Mouse (Mus musculus) forebrain, embryonic 12.5 days (tissue): ENCODE results near the gene Olfr891. TPM values are rescaled to one million over a fixed set of nuclear protein-coding genes. Genes with fewer than 3 reads are reported as not detected.
"Not testable (repeated sequence)": the region's sequence is repeated elsewhere in the genome, so short reads cannot be mapped to it uniquely, and the experiment has no call there.

Experiments used
- ATAC-seq: fragments of 200-750 bp; cut with Nextera tagmentation; 2 replicates; pipeline ENCODE4 v1.8.0; 2017; ENCODE audit warnings: moderate TSS enrichment; ENCODE audit not compliant: low FRiP score
- H3K27ac ChIP-seq: fragments of 300-500 bp; sonication (generic); 2 replicates; pipeline ENCODE4 v1.5.1; 2016; ENCODE audit warnings: mild to moderate bottlenecking
- H3K27me3 ChIP-seq: fragments of 300-500 bp; sonication (generic); 2 replicates; pipeline ENCODE4 v1.6.1; 2016; ENCODE audit warnings: mild to moderate bottlenecking
- H3K36me3 ChIP-seq: fragments of 300-500 bp; sonication (generic); replicated peaks from 2 replicates; pipeline ENCODE4 v1.6.1; 2016; ENCODE audit warnings: mild to moderate bottlenecking
- H3K4me1 ChIP-seq: fragments of 300-500 bp; sonication (generic); 2 replicates; pipeline ENCODE4 v1.6.1; 2016
- H3K4me2 ChIP-seq: fragments of 300-500 bp; sonication (generic); 2 replicates; pipeline ENCODE4 v1.6.1; 2016; ENCODE audit warnings: mild to moderate bottlenecking, moderate library complexity
- H3K4me3 ChIP-seq: fragments of 300-500 bp; sonication (generic); replicated peaks from 2 replicates; pipeline ENCODE4 v1.5.1; 2016; ENCODE audit warnings: mild to moderate bottlenecking
- H3K9ac ChIP-seq: fragments of 300-500 bp; sonication (generic); 2 replicates; pipeline ENCODE4 v1.6.1; 2016; ENCODE audit warnings: mild to moderate bottlenecking
- H3K9me3 ChIP-seq: fragments of 300-500 bp; sonication (generic); 2 replicates; pipeline ENCODE4 v1.6.1; 2016
- WGBS: fragments of 180-500 bp; shearing (Covaris S2); methylation state at CpG from one replicate; pipeline ENCODE4 v1.1.7; 2016; 5-methylcytosine and 5-hydroxymethylcytosine counted together
- polyA plus RNA-seq: library from polyadenylated mRNA; unstranded; fragments of >200 nt; fragmentation: Nextera tagmentation; extraction: Ambion mirVana; gene quantifications from 2 replicates; pipeline ENCODE4 v1.2.1, GENCODE M21; 2016

Olfr891 gene
- not detected in 2 replicates for polyA plus RNA-seq

- H3K4me3 ChIP-seq = no peak within 1 kb of the TSS
- H3K36me3 ChIP-seq = no peaks in the 10 kb centered on the region
- H3K9ac ChIP-seq = no peak within 1 kb of the TSS
- H3K27me3 ChIP-seq = no peaks in the 10 kb centered on the region
- no peak for ATAC-seq
- H3K27ac ChIP-seq = no peak within 1 kb of the TSS
- H3K9me3 ChIP-seq = no peaks in the 10 kb centered on the region
- WGBS = 81% methylated on average over 1 of the region's 1 CpGs
- H3K4me1 ChIP-seq = no peaks in the 10 kb centered on the region
- H3K4me2 ChIP-seq = no peak within 1 kb of the TSS
These were observed at the start of gene Olfr891 for GRCm38 (mm10) chr9:38180721-38181120. Gene Olfr891 (minus strand): TSS chr9:38180821.

GRCm38 (mm10) chr9:38217755-38218154 lies 37.1 kb upstream of the Olfr891 start, which contains the start of gene Olfr894:
Gene Olfr894 (plus strand): TSS chr9:38218055.
- no peaks in the 10 kb centered on the region for H3K9me3 ChIP-seq
- no peak within 1 kb of the TSS for H3K9ac ChIP-seq
- ATAC-seq = no peak
- H3K4me3 ChIP-seq = no peak within 1 kb of the TSS
- H3K36me3 ChIP-seq = no peaks in the 10 kb centered on the region
- H3K4me1 ChIP-seq = no peaks in the 10 kb centered on the region
- no peaks in the 10 kb centered on the region for H3K27me3 ChIP-seq
- H3K27ac ChIP-seq = no peak within 1 kb of the TSS
- no peak within 1 kb of the TSS for H3K4me2 ChIP-seq

- Histone ChIP-seq H3K27me3 (no peaks in the 10 kb centered on the region), H3K9me3 (no peaks in the 10 kb centered on the region), H3K27ac (no peak within 1 kb of the TSS), H3K36me3 (no peaks in the 10 kb centered on the region), H3K4me3 (no peak within 1 kb of the TSS), H3K9ac (no peak within 1 kb of the TSS), H3K4me1 (no peaks in the 10 kb centered on the region), H3K4me2 (no peak within 1 kb of the TSS)
- 87% methylated on average over 3 of the region's 3 CpGs for WGBS
- ATAC-seq = no peak
These were observed 27.4 kb upstream of the Olfr891 start, which contains the start of gene Olfr893 for GRCm38 (mm10) chr9:38208065-38208464. Gene Olfr893 (plus strand): TSS chr9:38208365.

GRCm38 (mm10) chr9:38168341-38168740 lies 12.3 kb downstream of the Olfr891 start:
- H3K4me2 ChIP-seq, H3K36me3 ChIP-seq, H3K27me3 ChIP-seq, H3K9me3 ChIP-seq, H3K4me3 ChIP-seq, H3K9ac ChIP-seq, H3K4me1 ChIP-seq, ATAC-seq, H3K27ac ChIP-seq: not testable (repeated sequence)
- 56% methylated on average over 2 of the region's 2 CpGs for WGBS

GRCm38 (mm10) chr9:38142217-38142616 lies 38.4 kb downstream of the Olfr891 start, which contains the start of gene Olfr890:
Gene Olfr890 (plus strand): TSS chr9:38142517.
- Histone ChIP-seq H3K9me3 (no peaks in the 10 kb centered on the region), H3K36me3 (no peaks in the 10 kb centered on the region)
- ATAC-seq = no peak

More at GRCm38 (mm10) chr9:38142217-38142616, 38.4 kb downstream of the Olfr891 start, which contains the start of gene Olfr890:
- H3K4me2 ChIP-seq = no peak within 1 kb of the TSS
- no peak within 1 kb of the TSS for H3K4me3 ChIP-seq
- no peaks in the 10 kb centered on the region for H3K4me1 ChIP-seq
- no peak within 1 kb of the TSS for H3K27ac ChIP-seq
- no peak within 1 kb of the TSS for H3K9ac ChIP-seq
- no peaks in the 10 kb centered on the region for H3K27me3 ChIP-seq

Other genes with a start within 250 kb of the Olfr891 start
- not detected in 2 replicates for gene Olfr881, start 189.0 kb downstream of the Olfr891 start, polyA plus RNA-seq
- not detected in 2 replicates for gene Olfr883, start 155.0 kb downstream of the Olfr891 start, polyA plus RNA-seq
- gene Olfr884, start 134.3 kb downstream of the Olfr891 start, polyA plus RNA-seq = not detected in 2 replicates
- gene Olfr885, start 119.5 kb downstream of the Olfr891 start, polyA plus RNA-seq = not detected in 2 replicates
- gene Olfr887, start 96.7 kb downstream of the Olfr891 start, polyA plus RNA-seq = not detected in 2 replicates
- gene Olfr888, start 72.7 kb downstream of the Olfr891 start, polyA plus RNA-seq = not detected in 2 replicates
- gene Olfr889, start 65.6 kb downstream of the Olfr891 start, polyA plus RNA-seq = 0.08 and 0.09 TPM in 2 replicates
- gene Olfr890, start 38.3 kb downstream of the Olfr891 start, polyA plus RNA-seq = not detected in 2 replicates
- not detected in 2 replicates for gene Olfr893, start 27.5 kb upstream of the Olfr891 start, polyA plus RNA-seq
- gene Olfr894, start 37.2 kb upstream of the Olfr891 start, polyA plus RNA-seq = not detected in 2 replicates
- gene Olfr143, start 72.0 kb upstream of the Olfr891 start, polyA plus RNA-seq = not detected in 2 replicates
- not detected in 2 replicates for gene Olfr895, start 87.0 kb upstream of the Olfr891 start, polyA plus RNA-seq
- gene Olfr896-ps1, start 110.3 kb upstream of the Olfr891 start, polyA plus RNA-seq = not detected in 2 replicates
- gene Olfr25, start 148.2 kb upstream of the Olfr891 start, polyA plus RNA-seq = not detected in 2 replicates
- gene Olfr898, start 167.6 kb upstream of the Olfr891 start, polyA plus RNA-seq = not detected in 2 replicates
- gene Olfr250, start 186.1 kb upstream of the Olfr891 start, polyA plus RNA-seq = not detected in 2 replicates
- not detected in 2 replicates for gene Olfr251, start 196.3 kb upstream of the Olfr891 start, polyA plus RNA-seq
- gene Olfr147, start 220.9 kb upstream of the Olfr891 start, polyA plus RNA-seq = not detected in 2 replicates
- gene Olfr901, start 248.6 kb upstream of the Olfr891 start, polyA plus RNA-seq = not detected in 2 replicates